Mouse (Mus musculus): ENCODE results near the gene Cbs. TPM values are rescaled to one million over a fixed set of nuclear protein-coding genes. Genes with fewer than 3 reads are reported as not detected.

Cbs gene
- total and polyA plus RNA-seq, 3 experiments: 1.2 to 1.9 (median 1.4) TPM

- H3K4me3 ChIP-seq (replicated peaks in 1 of 3; ENCODE audit: low read depth in 2 of 3, low read length in 2 of 3, poor library complexity in 1 of 3): no peak overlapping the region
- in situ Hi-C loops (cut with MboI; ENCODE audit: low pct_ligation_motif_present, low pct_unique_long_range_greater_than_20kb, low sequenced_read_pairs) (no loop called here), dilution Hi-C loops (cut with MboI; ENCODE audit: extremely low pct_ligation_motif_present, extremely low pct_unique_long_range_greater_than_20kb, low sequenced_read_pairs) (no loop called here)
- DNase-seq (ENCODE audit: extremely low read depth): no peak
- peaks cover 0 to 24% of the 10 kb centered on the region in 2 experiments; a peak in 2 of 4 replicates for H3K4me1 ChIP-seq (ENCODE audit: control insufficient read depth in 1 of 2, insufficient read depth in 2 of 2)
- H3K79me2 ChIP-seq (replicated peaks; ENCODE audit: control insufficient read depth, extremely low read depth, insufficient read depth, poor library complexity, severe bottlenecking): peaks cover 55% of the 10 kb centered on the region
- H3K9me3 ChIP-seq (replicated peaks; ENCODE audit: low read length): no peaks in the 10 kb centered on the region
- no peak overlapping the region for H3K9ac ChIP-seq (ENCODE audit: insufficient read depth, low read depth)
- TF ChIP-seq SMC3 (IDR thresholded peaks at IDR 0.05; ENCODE audit: low read depth, low read length) (no peak), EP300 (IDR thresholded peaks at IDR 0.05; ENCODE audit: low read length) (no peak), USF1 (IDR thresholded peaks at IDR 0.05; ENCODE audit: low read depth, low read length) (no peak), JUND (conservative IDR thresholded peaks at IDR 0.05; ENCODE audit: low read depth, low read length) (no peak), E2F4 (IDR thresholded peaks at IDR 0.05; ENCODE audit: insufficient replicate concordance, low read depth, low read length) (no peak), PAX5 (IDR thresholded peaks at IDR 0.05; ENCODE audit: low read length) (no peak), CTCF (conservative IDR thresholded peaks at IDR 0.05 in 1 of 2, IDR thresholded peaks at IDR 0.05 in 1 of 2; ENCODE audit: low read depth in 2 of 2, low read length in 2 of 2) (no peak), MAX (IDR thresholded peaks at IDR 0.05; ENCODE audit: low read length) (no peak), MYC (IDR thresholded peaks at IDR 0.05; ENCODE audit: low read depth, low read length) (no peak), MAFK (IDR thresholded peaks at IDR 0.05; ENCODE audit: insufficient replicate concordance, low read length) (no peak), ZC3H11A (IDR thresholded peaks at IDR 0.05; ENCODE audit: low read depth, low read length) (no peak), IRF4 (IDR thresholded peaks at IDR 0.05; ENCODE audit: low read depth, low read length) (no peak), MAZ (IDR thresholded peaks at IDR 0.05; ENCODE audit: low read depth, low read length) (no peak), UBTF (IDR thresholded peaks at IDR 0.05; ENCODE audit: low read depth, low read length) (no peak), USF2 (conservative IDR thresholded peaks at IDR 0.05; ENCODE audit: low read depth, low read length) (no peak), POLR2AphosphoS2 (IDR thresholded peaks at IDR 0.05; ENCODE audit: low read depth, low read length) (no peak), MEF2A (IDR thresholded peaks at IDR 0.05; ENCODE audit: borderline replicate concordance, low read depth, low read length) (no peak), HCFC1 (IDR thresholded peaks at IDR 0.05; ENCODE audit: low read depth, low read length) (no peak), JUN (IDR thresholded peaks at IDR 0.05; ENCODE audit: insufficient read depth, low read depth, low read length) (no peak)
- peaks cover 70 to 80% of the 10 kb centered on the region in 2 experiments for H3K36me3 ChIP-seq (replicated peaks in 1 of 2; ENCODE audit: control insufficient read depth in 1 of 2, insufficient read depth in 1 of 2, low read length in 1 of 2)
- H3K27me3 ChIP-seq (replicated peaks): no peaks in the 10 kb centered on the region
- H3K27ac ChIP-seq (ENCODE audit: insufficient read depth, low read depth): no peak overlapping the region
- H3K4me2 ChIP-seq (ENCODE audit: insufficient read depth, low read depth, poor library complexity, severe bottlenecking): no peak overlapping the region
Measured at GRCm38 (mm10) chr17:31653277-31653676, 16.2 kb upstream of the Cbs start.

- in situ Hi-C loops (cut with MboI; ENCODE audit: low pct_ligation_motif_present, low pct_unique_long_range_greater_than_20kb, low sequenced_read_pairs) (no loop called here), dilution Hi-C loops (cut with MboI; ENCODE audit: extremely low pct_ligation_motif_present, extremely low pct_unique_long_range_greater_than_20kb, low sequenced_read_pairs) (no loop called here)
- Histone ChIP-seq H3K9ac (ENCODE audit: insufficient read depth, low read depth) (no peak overlapping the region), H3K4me2 (ENCODE audit: insufficient read depth, low read depth, poor library complexity, severe bottlenecking) (no peak overlapping the region), H3K36me3 (replicated peaks in 1 of 2; ENCODE audit: control insufficient read depth in 1 of 2, insufficient read depth in 1 of 2, low read length in 1 of 2) (peaks cover 81 to 92% of the 10 kb centered on the region in 2 experiments), H3K4me3 (replicated peaks in 1 of 3; ENCODE audit: low read depth in 2 of 3, low read length in 2 of 3, poor library complexity in 1 of 3) (no peak overlapping the region), H3K27ac (ENCODE audit: insufficient read depth, low read depth) (no peak overlapping the region), H3K9me3 (replicated peaks; ENCODE audit: low read length) (no peaks in the 10 kb centered on the region), H3K4me1 (ENCODE audit: control insufficient read depth in 1 of 2, insufficient read depth in 2 of 2) (peaks cover 0 to 21% of the 10 kb centered on the region in 2 experiments; a peak in 2 of 4 replicates), H3K27me3 (replicated peaks) (no peaks in the 10 kb centered on the region), H3K79me2 (replicated peaks; ENCODE audit: control insufficient read depth, extremely low read depth, insufficient read depth, poor library complexity, severe bottlenecking) (peaks cover 43% of the 10 kb centered on the region)
- TF ChIP-seq TCF12 (IDR thresholded peaks at IDR 0.05; ENCODE audit: low read depth, low read length) (no peak), GABPA (IDR thresholded peaks at IDR 0.05; ENCODE audit: insufficient replicate concordance, low read depth, low read length) (no peak), MAFK (IDR thresholded peaks at IDR 0.05; ENCODE audit: insufficient replicate concordance, low read length) (no peak), MYC (IDR thresholded peaks at IDR 0.05; ENCODE audit: low read depth, low read length) (no peak), E2F4 (IDR thresholded peaks at IDR 0.05; ENCODE audit: insufficient replicate concordance, low read depth, low read length) (no peak), ZKSCAN1 (IDR thresholded peaks at IDR 0.05; ENCODE audit: borderline replicate concordance, low read depth, low read length) (no peak), SMC3 (IDR thresholded peaks at IDR 0.05; ENCODE audit: low read depth, low read length) (no peak), RAD21 (IDR thresholded peaks at IDR 0.05; ENCODE audit: low read depth, low read length) (no peak), MEF2A (IDR thresholded peaks at IDR 0.05; ENCODE audit: borderline replicate concordance, low read depth, low read length) (no peak), ZC3H11A (IDR thresholded peaks at IDR 0.05; ENCODE audit: low read depth, low read length) (no peak), ZMIZ1 (IDR thresholded peaks at IDR 0.05; ENCODE audit: low read depth, low read length) (no peak), USF1 (IDR thresholded peaks at IDR 0.05; ENCODE audit: low read depth, low read length) (no peak)
- no peak for DNase-seq (ENCODE audit: extremely low read depth)
Measured at GRCm38 (mm10) chr17:31652152-31652551, 15.1 kb upstream of the Cbs start.

Measured in CH12.LX (cell line).